Mouse (Mus musculus): Measurements from ENCODE around the gene Dnmt3a. TPM values are rescaled to one million over a fixed set of nuclear protein-coding genes. Genes with fewer than 3 reads are reported as not detected.

The Dnmt3a gene
- polyA plus RNA-seq, 1 experiment from 2014 or later = 65.3 TPM

DNA sequence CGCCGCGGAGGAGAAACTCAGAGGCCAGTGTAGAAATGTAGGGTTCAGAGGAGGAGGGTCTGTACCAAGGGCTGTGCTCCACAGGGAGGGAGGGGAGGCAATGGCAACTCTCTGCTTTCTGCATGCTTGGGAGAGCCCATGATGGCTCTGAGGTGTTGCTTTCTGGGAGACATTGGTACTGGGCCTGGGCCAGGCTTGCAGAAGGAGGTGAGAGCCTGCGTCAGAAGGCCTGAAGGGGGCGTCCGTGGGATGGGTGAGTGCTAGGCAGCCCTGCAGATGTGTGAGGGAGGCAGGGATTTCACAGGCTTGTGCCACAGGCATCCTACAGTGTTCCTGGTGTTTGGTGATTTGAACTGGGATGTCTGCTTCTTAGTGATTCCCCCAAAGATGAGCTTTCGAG is 11.2 kb downstream of the Dnmt3a start:
- no peak overlapping the region for H3K4me2 ChIP-seq (ENCODE audit: low read length)
- no peak overlapping the region for H3K27ac ChIP-seq (replicated peaks; ENCODE audit: low read depth, low read length)
- WGBS = 59% methylated on average over 7 of the region's 7 CpGs
- H3K4me3 ChIP-seq (replicated peaks; ENCODE audit: low read depth, low read length) = no peak overlapping the region
- peaks cover 20% of the 10 kb centered on the region for H3K4me1 ChIP-seq (ENCODE audit: control insufficient read depth, insufficient read depth, low read length)
- H3K9ac ChIP-seq (replicated peaks; ENCODE audit: low read length) = no peak overlapping the region
- H3K36me3 ChIP-seq (ENCODE audit: control insufficient read depth, insufficient read depth, low read length) = no peaks in the 10 kb centered on the region
- no peak for DNase-seq
- no peaks in the 10 kb centered on the region for H3K9me3 ChIP-seq (ENCODE audit: control insufficient read depth, low read length)
- no peak for ATAC-seq (ENCODE audit: low FRiP score, low TSS enrichment)
- H3K27me3 ChIP-seq (ENCODE audit: control insufficient read depth, insufficient read depth, low read length) = no peaks in the 10 kb centered on the region

DNA sequence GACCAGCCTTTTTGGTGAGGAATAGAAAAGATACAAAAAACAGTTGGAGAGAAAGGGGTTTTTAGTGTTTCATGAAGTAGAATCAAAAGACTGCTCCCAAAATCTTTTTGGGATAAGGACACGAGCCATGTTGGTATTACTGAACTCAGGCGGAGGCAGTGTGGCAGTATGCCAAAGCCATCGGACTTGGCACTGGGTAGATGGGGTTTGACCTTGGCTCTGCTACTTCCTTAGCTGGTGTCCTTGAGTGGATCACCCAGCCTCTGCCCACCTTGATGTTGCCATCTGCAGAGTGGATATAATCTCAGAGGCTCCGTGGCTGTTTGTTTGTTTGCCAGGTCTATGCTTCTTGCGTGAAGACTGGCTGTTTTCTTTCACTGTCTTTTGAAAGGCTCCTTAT is 11.8 kb downstream of the Dnmt3a start:
- H3K27me3 ChIP-seq (ENCODE audit: control insufficient read depth, insufficient read depth, low read length) = no peaks in the 10 kb centered on the region
- 87% methylated on average over 5 of the region's 5 CpGs for WGBS
- H3K9ac ChIP-seq (replicated peaks; ENCODE audit: low read length) = no peak overlapping the region
- no peak overlapping the region for H3K4me3 ChIP-seq (replicated peaks; ENCODE audit: low read depth, low read length)
- ATAC-seq (ENCODE audit: low FRiP score, low TSS enrichment) = no peak
- no peaks in the 10 kb centered on the region for H3K36me3 ChIP-seq (ENCODE audit: control insufficient read depth, insufficient read depth, low read length)
- H3K9me3 ChIP-seq (ENCODE audit: control insufficient read depth, low read length) = no peaks in the 10 kb centered on the region
- peaks cover 17% of the 10 kb centered on the region for H3K4me1 ChIP-seq (ENCODE audit: control insufficient read depth, insufficient read depth, low read length)
- H3K27ac ChIP-seq (replicated peaks; ENCODE audit: low read depth, low read length) = no peak overlapping the region
- no peak for DNase-seq
- H3K4me2 ChIP-seq (ENCODE audit: low read length) = no peak overlapping the region

DNA sequence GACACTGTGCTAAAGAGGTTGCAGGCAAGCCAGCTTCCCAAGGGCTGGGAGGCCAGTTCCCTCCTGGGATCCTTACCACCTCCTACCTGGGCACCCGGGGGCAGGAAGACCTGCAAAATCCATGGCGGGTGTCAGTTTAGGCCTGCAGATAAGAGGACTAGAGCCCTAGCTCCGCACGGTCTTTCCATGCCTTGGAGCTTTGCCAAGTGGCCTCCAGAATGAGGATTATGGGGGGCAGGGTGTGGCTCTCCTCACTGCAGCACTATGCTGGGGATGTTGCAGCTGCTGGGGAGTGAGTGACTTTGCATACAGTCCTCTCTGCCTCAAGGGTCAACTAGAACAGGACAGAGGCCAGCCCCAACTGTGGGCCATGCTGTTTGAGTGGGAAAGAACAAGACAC is 14.1 kb downstream of the Dnmt3a start:
- Histone ChIP-seq H3K9ac (replicated peaks; ENCODE audit: low read length) (no peak overlapping the region), H3K27ac (replicated peaks; ENCODE audit: low read depth, low read length) (0 out of 2 replicates have a peak overlapping the region, but pooled peaks have one; percentile 13), H3K36me3 (ENCODE audit: control insufficient read depth, insufficient read depth, low read length) (no peaks in the 10 kb centered on the region), H3K4me3 (replicated peaks; ENCODE audit: low read depth, low read length) (no peak overlapping the region), H3K27me3 (ENCODE audit: control insufficient read depth, insufficient read depth, low read length) (no peaks in the 10 kb centered on the region), H3K4me2 (ENCODE audit: low read length) (no peak overlapping the region), H3K4me1 (ENCODE audit: control insufficient read depth, insufficient read depth, low read length) (peaks cover 21% of the 10 kb centered on the region), H3K9me3 (ENCODE audit: control insufficient read depth, low read length) (no peaks in the 10 kb centered on the region)
- no peak for ATAC-seq (ENCODE audit: low FRiP score, low TSS enrichment)
- DNase-seq = peak; percentile 42
- WGBS = 61% methylated on average over 4 of the region's 4 CpGs

DNA sequence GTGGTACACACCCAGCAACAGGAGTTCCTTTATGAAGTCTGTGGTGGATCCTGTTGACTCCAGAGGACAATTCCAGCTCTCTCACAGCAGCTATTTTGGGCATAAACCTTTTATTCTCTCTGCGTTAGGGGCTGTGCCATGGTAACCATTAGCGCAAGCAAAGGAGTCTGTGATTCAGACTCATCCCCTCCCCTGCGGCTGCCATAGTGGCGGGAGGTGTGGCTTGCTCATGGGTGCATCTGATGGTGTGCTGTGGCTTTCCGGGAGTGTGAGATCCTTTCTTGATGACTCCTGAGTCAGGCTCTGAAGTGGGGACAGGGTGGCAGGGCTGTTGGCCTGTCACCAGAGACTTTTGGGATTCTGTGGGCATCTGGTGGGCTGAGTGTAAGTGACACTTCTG is 17.6 kb downstream of the Dnmt3a start:
- ATAC-seq (ENCODE audit: low FRiP score, low TSS enrichment) = no peak
- 64% methylated on average over 5 of the region's 5 CpGs for WGBS
- no peaks in the 10 kb centered on the region for H3K9me3 ChIP-seq (ENCODE audit: control insufficient read depth, low read length)

DNA sequence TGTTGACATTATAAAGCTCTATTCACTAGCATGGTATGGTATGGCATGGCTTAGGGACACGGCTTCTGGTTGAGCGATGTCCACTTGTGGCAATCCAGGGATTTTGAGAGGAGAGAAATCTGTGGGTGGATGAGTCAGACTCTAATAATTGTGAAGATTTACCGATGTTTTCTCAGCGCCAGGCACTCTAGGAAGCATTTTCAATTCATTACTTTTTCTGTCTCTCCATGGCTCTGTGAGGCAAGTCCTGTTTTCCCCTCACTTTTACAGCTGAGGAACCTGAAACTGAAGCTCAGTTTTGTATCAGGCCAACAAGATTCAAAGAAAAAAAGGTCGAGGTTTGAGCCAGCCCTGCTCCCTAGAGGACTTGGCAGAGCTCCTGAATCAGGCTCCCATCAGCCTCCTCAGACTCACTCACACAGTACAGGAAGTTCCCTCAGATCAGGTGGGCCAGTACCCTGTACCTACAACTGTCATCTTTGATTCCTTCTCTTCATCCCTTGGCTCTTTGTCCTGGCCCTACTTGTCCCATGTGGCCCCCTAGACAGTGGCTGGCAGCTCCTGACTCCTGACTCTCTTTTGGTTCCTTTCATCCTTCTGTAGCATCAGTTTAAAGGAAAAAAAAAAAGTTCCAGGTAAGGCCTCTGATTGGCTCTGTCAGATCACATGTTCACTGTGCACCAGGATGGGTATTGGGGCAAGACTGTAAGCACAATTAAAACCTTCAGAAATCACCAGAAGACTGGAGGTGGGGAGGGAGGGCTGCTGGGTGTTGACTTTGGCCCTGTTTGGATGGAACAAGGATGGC is 19.3 kb downstream of the Dnmt3a start:
- Histone ChIP-seq H3K4me3 (replicated peaks; ENCODE audit: low read depth, low read length) (no peak overlapping the region), H3K9ac (replicated peaks; ENCODE audit: low read length) (no peak overlapping the region), H3K27me3 (ENCODE audit: control insufficient read depth, insufficient read depth, low read length) (no peaks in the 10 kb centered on the region), H3K36me3 (ENCODE audit: control insufficient read depth, insufficient read depth, low read length) (no peaks in the 10 kb centered on the region), H3K27ac (replicated peaks; ENCODE audit: low read depth, low read length) (no peak overlapping the region), H3K9me3 (ENCODE audit: control insufficient read depth, low read length) (no peaks in the 10 kb centered on the region), H3K4me2 (ENCODE audit: low read length) (no peak overlapping the region), H3K4me1 (ENCODE audit: control insufficient read depth, insufficient read depth, low read length) (peaks cover 6% of the 10 kb centered on the region; the same call in 1 of the 2 replicates)
- DNase-seq = no peak
- ATAC-seq (ENCODE audit: low FRiP score, low TSS enrichment) = no peak
- WGBS = 81% methylated on average over 5 of the region's 5 CpGs

More for the DNA sequence above, 17.6 kb downstream of the Dnmt3a start:
- H3K36me3 ChIP-seq (ENCODE audit: control insufficient read depth, insufficient read depth, low read length) = no peaks in the 10 kb centered on the region
- no peak for DNase-seq
- no peaks in the 10 kb centered on the region for H3K27me3 ChIP-seq (ENCODE audit: control insufficient read depth, insufficient read depth, low read length)
- H3K4me2 ChIP-seq (ENCODE audit: low read length) = no peak overlapping the region
- no peak overlapping the region for H3K27ac ChIP-seq (replicated peaks; ENCODE audit: low read depth, low read length)
- peaks cover 16% of the 10 kb centered on the region for H3K4me1 ChIP-seq (ENCODE audit: control insufficient read depth, insufficient read depth, low read length)
- H3K9ac ChIP-seq (replicated peaks; ENCODE audit: low read length) = no peak overlapping the region
- no peak overlapping the region for H3K4me3 ChIP-seq (replicated peaks; ENCODE audit: low read depth, low read length)

DNA sequence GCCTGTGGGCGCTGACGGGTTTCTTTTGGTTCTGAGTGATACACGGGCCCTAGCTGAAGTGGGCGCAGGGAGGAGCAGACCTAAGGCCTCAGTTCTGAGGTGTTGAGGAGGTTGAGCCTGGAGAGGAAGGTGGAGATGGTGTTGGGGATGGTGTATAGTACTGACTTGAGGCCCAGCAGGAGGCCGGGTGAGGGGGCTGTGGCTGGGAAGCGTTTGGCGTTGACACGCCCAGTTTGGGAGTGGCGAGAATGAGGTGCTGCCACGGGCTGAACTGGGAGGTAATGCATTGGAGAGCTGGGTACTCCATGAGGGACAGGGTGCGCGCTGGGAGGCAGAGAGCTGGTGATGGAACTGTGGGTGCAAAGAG is 19.9 kb downstream of the Dnmt3a start:
- DNase-seq = no peak
- no peak overlapping the region for H3K27ac ChIP-seq (replicated peaks; ENCODE audit: low read depth, low read length)
- H3K36me3 ChIP-seq (ENCODE audit: control insufficient read depth, insufficient read depth, low read length) = no peaks in the 10 kb centered on the region
- H3K4me2 ChIP-seq (ENCODE audit: low read length) = no peak overlapping the region
- H3K9ac ChIP-seq (replicated peaks; ENCODE audit: low read length) = no peak overlapping the region
- no peak overlapping the region for H3K4me3 ChIP-seq (replicated peaks; ENCODE audit: low read depth, low read length)
- H3K4me1 ChIP-seq (ENCODE audit: control insufficient read depth, insufficient read depth, low read length) = peaks cover 4% of the 10 kb centered on the region; the same call in 1 of the 2 replicates
- 60% methylated on average over 12 of the region's 12 CpGs for WGBS
- no peaks in the 10 kb centered on the region for H3K9me3 ChIP-seq (ENCODE audit: control insufficient read depth, low read length)
- no peaks in the 10 kb centered on the region for H3K27me3 ChIP-seq (ENCODE audit: control insufficient read depth, insufficient read depth, low read length)
- ATAC-seq (ENCODE audit: low FRiP score, low TSS enrichment) = no peak

DNA sequence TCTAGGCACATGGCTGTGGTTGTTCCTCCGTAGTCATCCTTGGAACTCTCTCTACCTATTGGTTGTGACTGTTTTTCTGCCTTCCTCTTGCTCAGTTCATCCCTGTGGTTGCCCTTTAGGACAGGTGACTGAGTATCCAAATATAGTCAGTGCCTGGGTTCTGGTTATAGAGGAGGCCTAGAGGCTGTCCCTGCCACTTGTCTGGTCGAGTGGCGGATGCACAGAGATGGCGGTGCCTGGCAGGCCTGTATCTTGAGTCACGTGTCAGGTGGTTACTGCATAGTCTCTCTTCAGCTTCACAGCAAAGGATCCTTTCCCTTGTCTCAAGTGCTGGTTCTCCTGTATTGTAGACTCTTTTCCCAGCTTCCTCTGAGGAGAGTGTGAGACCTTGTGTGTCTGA is 22.0 kb downstream of the Dnmt3a start:
- Histone ChIP-seq H3K36me3 (ENCODE audit: control insufficient read depth, insufficient read depth, low read length) (no peaks in the 10 kb centered on the region), H3K4me3 (replicated peaks; ENCODE audit: low read depth, low read length) (no peak overlapping the region), H3K4me2 (ENCODE audit: low read length) (no peak overlapping the region), H3K27ac (replicated peaks; ENCODE audit: low read depth, low read length) (no peak overlapping the region), H3K4me1 (ENCODE audit: control insufficient read depth, insufficient read depth, low read length) (peaks cover 4% of the 10 kb centered on the region; the same call in 1 of the 2 replicates), H3K9me3 (ENCODE audit: control insufficient read depth, low read length) (no peaks in the 10 kb centered on the region), H3K9ac (replicated peaks; ENCODE audit: low read length) (no peak overlapping the region), H3K27me3 (ENCODE audit: control insufficient read depth, insufficient read depth, low read length) (no peaks in the 10 kb centered on the region)
- 95% methylated on average over 5 of the region's 5 CpGs for WGBS
- ATAC-seq (ENCODE audit: low FRiP score, low TSS enrichment) = no peak
- DNase-seq = no peak

DNA sequence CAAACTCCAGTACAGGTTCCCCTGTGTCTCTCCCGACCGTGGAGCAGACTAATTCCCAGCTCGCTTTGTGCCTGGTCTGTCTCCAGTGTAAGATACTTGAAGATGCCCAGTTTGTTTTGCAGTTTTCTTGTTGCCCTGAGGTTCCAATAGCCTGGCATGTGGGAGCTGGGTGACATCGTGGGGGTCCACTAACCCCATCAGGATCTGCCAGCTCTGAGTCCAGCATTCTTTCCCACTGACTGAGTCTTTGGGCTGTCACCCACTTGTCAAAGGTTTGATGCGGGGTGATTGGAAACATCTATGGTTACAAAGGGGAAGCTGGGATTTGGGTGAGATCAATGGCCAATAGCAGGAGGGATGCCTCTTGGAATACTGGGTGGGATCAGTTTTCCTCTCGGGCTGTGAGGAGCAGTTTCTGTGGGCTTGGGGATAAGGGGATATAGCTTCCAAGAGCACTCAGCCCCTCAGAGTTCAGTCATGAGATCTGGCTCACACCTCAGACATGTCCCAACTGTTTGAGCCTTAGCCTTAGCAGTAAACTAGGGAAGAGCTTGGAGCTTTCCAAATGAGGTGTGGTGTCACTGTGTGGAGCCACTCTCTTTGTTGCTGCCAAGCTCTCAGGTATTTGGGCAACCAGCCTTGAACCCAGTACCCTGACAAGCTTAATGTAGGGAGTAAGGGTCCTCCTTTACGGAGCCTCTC is 27.4 kb downstream of the Dnmt3a start:
- no peak for DNase-seq
- WGBS = 61% methylated on average over 7 of the region's 7 CpGs
- Histone ChIP-seq H3K4me2 (ENCODE audit: low read length) (peak overlapping the region; percentile 38; the same call in 1 of the 2 replicates), H3K9me3 (ENCODE audit: control insufficient read depth, low read length) (no peaks in the 10 kb centered on the region), H3K4me3 (replicated peaks; ENCODE audit: low read depth, low read length) (no peak overlapping the region), H3K4me1 (ENCODE audit: control insufficient read depth, insufficient read depth, low read length) (peaks cover 15% of the 10 kb centered on the region), H3K27me3 (ENCODE audit: control insufficient read depth, insufficient read depth, low read length) (no peaks in the 10 kb centered on the region), H3K9ac (replicated peaks; ENCODE audit: low read length) (no peak overlapping the region), H3K27ac (replicated peaks; ENCODE audit: low read depth, low read length) (peak overlapping the region; percentile 60), H3K36me3 (ENCODE audit: control insufficient read depth, insufficient read depth, low read length) (peaks cover 21% of the 10 kb centered on the region)
- no peak for ATAC-seq (ENCODE audit: low FRiP score, low TSS enrichment)

Data from midbrain, embryonic 14.5 days (tissue).